Mouse (Mus musculus): ENCODE results near the gene Olfr373.
"Not testable (repeated sequence)": the region's sequence is repeated elsewhere in the genome, so short reads cannot be mapped to it uniquely, and the experiment has no call there.

Olfr373 gene

DNA sequence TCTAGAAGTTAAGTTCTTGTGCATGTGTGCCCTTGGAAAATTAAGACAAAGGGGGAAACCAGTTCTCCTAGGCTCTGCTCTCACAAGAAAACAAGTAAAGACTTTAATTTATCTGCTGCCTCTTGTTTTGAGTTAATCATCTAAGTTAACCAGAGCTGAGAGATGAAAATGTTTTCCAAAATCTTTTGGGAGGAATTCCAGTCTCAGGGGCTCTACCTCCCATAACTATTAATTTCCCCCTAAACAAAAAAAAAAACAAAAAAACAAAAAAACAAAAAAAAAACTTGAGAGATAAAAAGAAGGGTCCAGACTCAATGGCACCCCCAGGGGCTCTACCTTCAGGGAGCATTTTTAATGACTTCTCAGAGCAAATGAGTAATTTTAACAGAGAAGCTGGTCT is at the start of gene Olfr373:
Olfr373 (plus strand) TSS at position 301 of the 400 bp plus-strand sequence.
- not testable (repeated sequence) for DNase-seq (ENCODE audit: low spot score)

DNA sequence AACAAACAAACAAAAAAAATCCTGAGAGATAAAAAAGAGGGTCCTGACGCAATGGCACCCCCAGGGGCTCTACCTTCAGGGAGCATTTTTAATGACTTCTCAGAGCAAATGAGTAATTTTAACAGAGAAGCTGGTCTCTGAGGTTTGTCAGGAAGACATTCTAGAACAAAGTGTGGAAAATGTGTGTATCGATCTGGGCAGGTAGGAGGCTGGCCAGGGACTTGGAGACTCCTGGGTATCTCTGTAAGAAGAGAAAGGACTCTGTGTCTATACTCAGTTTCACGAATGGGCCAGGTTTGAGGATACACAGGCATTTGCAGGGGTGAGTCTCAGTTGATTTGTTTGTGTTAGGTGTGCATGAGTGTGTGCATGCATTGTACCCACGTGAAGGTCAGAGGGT is 42.1 kb upstream of the Olfr373 start, which contains the start of gene Olfr372:
Olfr372 (plus strand) TSS at position 301 of the 400 bp plus-strand sequence.
- not testable (repeated sequence) for DNase-seq (ENCODE audit: low spot score)

DNA sequence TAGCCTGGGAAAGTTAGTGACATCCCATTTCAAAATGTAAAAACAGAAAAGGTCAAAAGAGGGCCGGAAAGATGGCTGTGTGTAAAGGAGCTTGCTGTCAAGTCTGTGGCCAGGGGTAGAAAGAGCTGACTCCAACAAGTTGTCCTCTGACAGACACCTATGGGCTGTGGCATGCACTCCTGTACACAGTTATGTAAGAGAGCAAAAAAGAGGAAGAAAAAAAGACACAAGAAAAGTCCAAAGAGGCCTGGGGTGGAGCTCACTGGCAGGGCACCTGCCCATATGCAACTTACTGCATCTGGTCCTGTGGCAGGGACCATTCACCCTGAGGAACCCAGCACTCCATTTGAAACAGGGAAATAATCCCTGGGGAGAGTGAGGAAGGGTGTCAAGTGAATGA is 40.5 kb upstream of the Olfr373 start:
- no peak for DNase-seq (ENCODE audit: low spot score)

DNA sequence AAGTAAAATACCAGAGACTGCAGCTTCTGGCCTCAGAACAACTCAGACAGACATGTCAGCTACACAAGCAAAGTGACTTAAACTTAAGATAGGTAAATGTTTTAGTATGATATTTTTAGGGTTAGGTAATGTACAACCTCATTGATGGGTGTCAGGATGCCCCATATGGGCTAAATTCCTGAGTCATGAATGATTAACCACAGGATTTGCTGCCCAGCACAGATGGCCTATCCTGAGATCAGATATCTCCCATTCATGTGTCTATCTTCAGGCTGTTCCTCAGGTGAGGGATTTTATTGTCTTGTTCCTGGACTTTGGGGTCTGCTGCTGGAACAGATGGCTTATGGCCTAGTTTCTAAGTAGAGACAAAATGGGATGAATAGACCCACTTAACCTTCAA is 28.3 kb upstream of the Olfr373 start:
- DNase-seq (ENCODE audit: low spot score): not testable (repeated sequence)

DNA sequence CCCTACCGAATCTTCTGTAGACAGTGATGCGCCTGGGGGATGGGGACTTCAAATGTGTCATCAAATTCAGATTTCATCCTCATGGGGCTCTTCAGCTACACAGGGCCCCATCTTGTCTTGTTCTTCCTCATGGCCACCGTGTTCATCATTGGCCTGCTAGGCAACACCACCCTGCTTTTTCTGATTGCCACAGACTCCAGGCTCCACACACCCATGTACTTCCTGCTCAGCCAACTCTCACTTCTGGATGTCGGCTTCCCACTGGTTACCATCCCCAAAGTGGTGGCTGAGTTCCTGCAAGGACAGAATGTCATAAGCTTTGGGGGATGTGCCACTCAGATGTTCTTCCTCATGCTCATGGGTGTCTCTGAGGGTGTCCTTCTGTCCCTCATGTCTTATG is 25.3 kb upstream of the Olfr373 start:
- not testable (repeated sequence) for DNase-seq (ENCODE audit: low spot score)

DNA sequence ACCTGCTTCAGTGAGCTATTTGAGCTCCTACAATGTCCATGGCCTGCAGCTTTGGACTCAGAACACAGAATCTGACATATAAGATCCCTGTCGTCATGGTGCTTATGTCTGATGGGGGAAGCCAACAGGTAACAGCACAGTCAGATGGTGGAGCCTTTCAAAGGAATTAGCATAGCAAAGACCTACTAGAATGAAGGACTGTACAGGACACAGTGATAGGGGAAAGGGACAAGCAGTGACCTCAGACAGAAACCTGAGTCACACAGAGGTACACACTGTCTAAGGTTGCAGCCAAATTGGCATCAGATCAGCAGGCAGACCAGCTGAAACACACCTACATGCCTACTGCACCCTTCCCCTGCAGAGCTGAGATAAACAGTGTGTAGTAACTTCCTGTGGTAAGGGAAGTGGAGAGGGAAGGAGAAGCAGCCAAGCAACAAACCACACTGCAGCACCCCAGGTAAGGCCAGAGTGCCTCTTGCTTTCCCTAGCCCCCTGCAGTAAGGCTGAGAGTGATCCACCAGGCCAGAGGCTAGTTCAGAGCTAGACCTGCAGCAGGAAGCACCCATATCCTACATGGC is 16.1 kb upstream of the Olfr373 start:
- DNase-seq (ENCODE audit: low spot score): not testable (repeated sequence)

DNA sequence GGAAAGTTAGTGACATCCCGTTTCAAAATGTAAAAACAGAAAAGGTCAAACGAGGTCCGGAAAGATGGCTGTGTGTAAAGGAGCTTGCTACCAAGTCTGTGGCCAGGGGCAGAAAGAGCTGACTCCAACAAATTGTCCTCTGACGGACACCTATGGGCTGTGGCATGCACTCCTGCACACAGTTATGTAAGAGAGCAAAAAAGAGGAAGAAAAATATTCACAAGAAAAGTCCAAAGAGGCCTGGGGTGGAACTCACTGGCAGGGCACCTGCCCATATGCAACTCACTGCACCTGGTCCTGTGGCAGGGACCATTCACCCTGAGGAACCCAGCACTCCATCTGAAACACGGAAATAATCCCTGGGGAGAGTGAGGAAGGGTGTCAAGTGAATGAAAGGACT is 1.8 kb downstream of the Olfr373 start:
- no peak for DNase-seq (ENCODE audit: low spot score)

DNA sequence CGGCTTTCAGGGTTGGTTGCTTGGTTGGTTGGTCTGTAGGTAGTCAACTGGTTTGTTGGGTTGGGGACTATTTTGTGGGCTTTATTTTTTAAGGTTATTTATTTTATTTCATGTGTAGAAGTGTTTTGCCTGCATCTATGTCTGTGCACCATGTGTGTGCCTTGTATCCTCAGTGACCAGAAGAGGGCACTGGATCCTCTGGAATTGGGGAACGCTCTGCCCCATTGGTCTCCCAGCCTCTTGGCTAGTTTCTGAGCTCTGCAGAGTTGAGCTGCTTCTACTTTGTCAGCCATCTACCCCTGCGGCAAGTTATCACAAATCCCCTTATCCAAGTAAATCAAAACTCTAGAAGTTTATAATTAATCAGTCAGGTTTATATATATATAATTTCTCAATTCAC is 4.6 kb downstream of the Olfr373 start:
- DNase-seq (ENCODE audit: low spot score): not testable (repeated sequence)

DNA sequence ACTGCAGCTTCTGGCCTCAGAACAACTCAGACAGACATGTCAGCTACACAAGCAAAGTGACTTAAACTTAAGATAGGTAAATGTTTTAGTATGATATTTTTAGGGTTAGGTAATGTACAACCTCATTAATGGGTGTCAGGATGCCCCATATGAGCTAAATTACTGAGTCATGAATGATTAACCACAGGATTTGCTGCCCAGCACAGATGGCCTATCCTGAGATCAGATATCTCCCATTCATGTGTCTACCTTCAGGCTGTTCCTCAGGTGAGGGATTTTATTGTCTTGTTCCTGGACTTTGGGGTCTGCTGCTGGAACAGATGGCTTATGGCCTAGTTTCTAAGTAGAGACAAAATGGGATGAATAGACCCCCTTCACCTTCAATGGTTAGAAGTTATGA is 13.7 kb downstream of the Olfr373 start:
- DNase-seq (ENCODE audit: low spot score): not testable (repeated sequence)

DNA sequence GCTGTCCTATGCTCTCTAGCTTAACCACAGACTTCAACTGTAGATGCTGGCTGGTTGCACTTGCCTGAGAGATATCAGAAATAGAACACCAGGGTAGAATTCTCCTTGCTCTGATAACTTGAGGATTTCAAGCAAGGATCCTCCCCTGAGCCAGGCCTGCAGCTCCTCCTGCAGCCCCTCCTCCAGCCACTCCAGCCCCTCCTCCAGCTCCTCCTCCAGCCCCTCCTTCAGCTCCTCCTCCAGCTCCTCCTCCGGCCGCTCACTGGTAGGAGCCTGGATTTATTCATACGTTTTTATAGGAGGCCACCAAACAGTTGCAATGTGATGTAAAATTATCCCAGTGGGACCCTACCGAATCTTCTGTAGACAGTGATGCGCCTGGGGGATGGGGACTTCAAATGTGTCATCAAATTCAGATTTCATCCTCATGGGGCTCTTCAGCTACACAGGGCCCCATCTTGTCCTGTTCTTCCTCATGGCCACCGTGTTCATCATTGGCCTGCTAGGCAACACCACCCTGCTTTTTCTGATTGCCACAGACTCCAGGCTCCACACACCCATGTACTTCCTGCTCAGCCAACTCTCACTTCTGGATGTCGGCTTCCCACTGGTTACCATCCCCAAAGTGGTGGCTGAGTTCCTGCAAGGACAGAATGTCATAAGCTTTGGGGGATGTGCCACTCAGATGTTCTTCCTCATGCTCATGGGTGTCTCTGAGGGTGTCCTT is 16.6 kb downstream of the Olfr373 start:
- not testable (repeated sequence) for DNase-seq (ENCODE audit: low spot score)

DNA sequence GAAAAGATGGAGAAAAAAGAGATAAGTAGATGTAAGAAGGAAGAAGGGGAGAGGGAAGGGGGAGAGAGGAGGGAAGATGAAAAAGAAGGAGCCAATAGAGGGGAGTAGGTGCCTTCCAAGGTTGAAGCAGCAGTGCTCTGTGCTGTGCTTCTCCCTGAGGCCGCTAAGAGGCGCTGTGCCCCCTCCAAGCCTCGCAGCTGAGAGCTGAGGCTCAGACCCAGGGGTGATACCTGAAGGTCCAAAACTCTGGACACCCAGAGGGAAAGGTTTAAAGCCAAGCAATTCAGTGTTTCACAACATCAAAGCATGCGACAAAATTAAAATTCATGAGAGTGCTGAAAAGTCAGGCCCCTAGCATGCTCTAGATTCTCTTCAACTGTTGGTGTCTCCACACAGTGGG is 22.2 kb downstream of the Olfr373 start:
- no peak for DNase-seq (ENCODE audit: low spot score)

DNA sequence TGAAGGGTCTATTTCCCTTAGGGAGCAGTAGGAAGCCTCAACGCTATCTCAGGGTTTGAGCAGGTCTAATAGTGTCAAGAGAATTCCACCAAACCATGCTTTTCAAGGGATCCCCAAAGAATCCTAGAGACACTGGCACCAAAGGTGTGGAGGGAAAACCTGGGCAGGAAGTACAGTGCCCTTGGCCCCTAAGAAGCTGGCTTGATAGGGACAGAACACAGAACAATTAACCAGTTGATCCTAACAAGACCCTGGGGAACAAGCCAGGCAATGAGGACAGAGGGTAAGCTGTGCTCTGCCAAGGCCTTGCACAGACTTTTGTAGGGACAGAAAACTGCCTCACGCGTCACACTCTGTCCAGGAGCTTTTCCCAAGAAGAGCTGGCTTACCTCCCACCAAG is 23.8 kb downstream of the Olfr373 start, which contains the start of gene Olfr374:
Olfr374 (plus strand) TSS at position 301 of the 400 bp plus-strand sequence.
- no peak for DNase-seq (ENCODE audit: low spot score)

DNA sequence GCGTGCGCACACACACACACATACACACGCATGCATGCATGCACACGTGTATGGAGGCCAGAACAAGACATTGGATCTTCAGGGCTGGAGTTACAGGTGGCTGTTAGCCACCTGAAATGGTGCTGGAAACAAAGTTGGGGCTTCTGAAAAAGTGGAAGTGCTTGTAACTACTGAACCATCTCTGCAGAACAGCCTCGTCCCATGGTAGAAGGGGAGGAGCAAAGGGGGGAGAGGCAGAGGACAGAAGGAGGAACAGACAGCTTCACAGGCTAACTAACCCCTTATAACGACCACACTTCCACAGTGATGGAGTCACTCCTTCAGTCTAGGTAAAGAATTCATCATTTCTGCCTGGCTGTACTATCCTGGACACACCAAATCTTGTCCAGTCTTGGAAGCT is 27.9 kb downstream of the Olfr373 start:
- DNase-seq (ENCODE audit: low spot score): no peak

DNA sequence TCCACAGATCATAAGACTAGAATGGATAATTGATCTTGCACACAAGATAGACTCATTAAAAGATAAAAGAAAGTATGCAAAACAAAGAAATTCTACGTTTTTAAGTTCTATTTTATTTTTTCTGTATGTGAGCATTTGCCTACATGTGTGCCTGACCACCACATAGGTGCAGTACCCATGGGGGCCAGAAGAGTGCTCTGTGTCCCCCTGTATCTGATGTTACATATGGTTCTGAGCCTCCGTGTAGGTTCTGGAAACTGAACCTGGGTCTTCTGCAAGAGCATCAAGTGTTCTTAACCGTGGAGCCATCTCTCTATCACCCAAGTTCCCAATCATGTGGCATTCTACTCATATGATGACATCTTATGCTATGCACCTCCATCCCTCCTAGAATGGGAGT is 29.5 kb downstream of the Olfr373 start:
- no peak for DNase-seq (ENCODE audit: low spot score)

DNA sequence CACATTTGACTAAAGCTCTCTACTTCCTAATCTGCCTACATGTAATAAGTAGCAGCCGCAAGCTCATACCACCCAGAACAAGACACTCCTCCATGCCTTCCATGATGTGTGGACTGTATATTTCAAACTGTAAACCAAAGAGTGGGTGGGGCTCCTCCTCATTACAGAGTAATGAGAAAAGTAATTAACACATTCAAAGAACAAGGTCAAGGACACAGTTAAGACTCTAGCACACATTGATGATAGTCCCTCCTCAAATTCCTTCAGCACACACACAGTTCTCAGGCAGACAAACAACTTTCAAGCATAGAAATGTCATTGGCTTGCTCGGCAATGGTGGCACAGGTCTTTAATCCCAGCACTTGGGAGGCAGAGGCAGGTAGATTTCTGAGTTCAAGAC is 32.2 kb downstream of the Olfr373 start:
- no peak for DNase-seq (ENCODE audit: low spot score)

DNA sequence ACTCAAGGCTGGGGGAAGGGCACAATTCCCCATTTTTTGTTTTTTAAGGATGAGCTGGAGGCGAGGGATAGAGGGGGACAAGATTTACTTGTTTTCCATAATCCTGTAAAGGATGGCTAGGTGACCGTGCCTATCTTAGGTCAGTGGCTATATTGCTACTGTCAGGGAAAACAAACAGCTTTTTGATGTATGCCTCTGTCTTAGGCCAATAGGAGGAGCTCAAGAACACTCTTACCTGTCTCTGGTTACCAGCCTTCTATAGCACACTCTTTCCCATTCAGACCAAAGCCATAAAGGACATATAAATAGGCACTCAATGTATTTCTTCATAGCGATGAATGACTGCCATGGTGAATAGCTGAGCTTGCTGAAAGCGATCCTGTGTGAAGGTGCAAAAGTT is 35.6 kb downstream of the Olfr373 start:
- no peak for DNase-seq (ENCODE audit: low spot score)

DNA sequence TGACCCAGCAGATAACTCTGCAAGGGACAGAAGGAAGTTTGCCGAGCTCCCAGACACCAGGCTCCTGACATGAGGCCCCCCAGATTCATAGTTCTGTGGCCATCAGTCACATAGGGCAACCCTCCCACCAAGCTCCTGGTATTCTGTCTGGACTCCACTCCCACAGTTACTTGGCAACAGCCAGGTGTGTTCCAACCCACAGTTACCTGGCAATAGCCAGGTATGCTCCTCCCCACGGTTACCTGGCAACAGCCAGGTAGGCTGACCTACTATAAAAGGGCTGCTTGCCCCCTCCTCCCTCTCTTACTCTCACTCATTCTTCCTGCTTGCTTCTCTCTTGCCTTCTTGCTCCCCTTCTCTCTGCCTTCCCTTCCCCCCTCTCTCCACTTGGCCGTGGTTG is 38.5 kb downstream of the Olfr373 start:
- DNase-seq (ENCODE audit: low spot score): not testable (repeated sequence)

DNA sequence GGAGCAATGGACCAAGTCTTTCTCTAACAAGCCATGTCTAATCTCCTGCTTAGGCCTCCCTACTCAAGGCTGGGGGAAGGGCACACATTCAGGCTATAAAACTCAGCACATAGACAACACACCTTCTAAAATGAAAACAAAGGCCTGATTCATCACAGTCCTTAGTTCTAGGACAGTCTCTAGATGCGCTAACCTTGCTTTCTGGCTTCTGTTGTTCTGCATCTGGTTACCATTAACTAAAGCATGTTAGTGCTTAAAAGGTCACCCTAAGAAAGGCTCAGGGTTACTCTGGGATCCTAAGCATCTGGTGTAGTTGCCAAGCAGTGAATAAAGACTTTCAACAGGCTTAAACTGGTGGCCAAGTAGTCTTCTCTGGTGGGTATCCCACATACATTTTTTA is 39.0 kb downstream of the Olfr373 start:
- no peak for DNase-seq (ENCODE audit: low spot score)

DNA sequence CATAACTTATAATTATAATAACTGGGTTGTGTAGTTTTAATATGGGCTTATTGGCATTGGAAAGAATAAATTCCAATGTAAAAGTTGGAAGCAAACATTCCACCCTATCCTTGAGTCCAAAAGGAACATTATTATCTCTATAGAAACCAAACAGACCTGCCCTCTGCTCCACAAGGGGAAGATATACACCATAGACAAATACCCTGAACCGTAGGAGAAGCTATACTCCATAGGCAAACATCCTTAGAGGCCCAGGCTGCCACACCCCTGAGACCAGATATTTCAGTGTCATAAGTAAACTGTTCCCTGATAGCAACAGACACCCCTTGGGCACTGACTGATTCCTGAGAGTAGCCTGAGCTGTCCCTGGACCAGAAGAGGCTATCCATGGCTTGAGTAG is 44.9 kb downstream of the Olfr373 start:
- no peak for DNase-seq (ENCODE audit: low spot score)

DNA sequence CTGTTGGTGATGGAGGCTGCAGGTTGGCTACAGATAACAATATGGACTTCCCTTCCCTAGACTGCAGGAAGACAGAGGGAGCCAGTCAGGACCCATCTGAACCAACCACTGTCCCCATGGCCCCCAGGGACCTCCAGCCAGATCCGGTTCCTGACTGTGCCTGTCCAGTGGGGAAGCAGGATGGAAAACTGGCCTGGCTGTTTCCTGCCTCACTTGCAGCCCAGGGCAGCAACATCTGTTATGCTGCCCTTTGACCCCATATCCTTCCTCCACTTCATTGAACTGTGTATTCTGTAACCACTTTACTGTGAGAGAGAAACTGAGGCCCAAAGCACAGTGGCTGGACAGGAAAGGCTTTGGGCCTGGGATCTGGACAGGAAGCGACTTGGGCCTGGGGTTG is 48.3 kb downstream of the Olfr373 start:
- no peak for DNase-seq (ENCODE audit: low spot score)

DNA sequence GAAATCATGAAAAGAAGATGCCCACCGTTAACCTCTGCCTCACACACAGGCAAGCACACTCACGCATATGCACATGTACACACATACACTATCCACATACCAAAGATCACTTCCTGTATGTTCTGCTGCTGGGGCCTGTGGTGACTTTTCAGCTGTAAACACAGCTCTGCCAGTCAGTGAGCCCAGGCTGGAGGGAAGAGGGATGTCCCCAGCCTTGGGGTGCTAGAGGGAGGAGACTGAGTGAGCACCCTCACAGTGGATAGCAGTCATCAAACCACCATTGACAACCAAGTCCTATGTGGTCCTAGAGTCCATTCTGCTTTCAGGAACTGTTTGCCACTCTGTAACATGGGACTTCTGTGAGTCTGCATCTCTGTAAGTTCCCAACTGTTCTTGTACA is 48.9 kb downstream of the Olfr373 start:
- DNase-seq (ENCODE audit: low spot score): no peak

DNA sequence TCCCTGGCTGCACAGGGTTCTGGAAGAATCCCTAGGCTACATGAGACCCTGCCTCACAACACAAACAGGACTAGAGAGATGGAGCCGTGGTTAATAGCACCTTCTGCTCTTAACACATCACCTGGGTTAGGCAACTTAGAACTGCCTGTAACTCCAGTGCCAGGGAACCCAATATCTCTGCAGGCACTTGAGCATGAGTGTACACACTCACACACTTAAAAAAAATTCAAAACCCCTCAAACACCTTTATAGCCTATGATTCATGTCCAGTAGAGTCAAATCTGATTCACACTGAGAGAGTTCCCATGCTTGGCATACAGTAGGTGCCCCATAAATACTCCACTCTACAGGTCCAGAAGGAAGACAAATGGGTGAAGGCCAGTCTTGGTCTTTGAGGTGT is 49.4 kb downstream of the Olfr373 start:
- no peak for DNase-seq (ENCODE audit: low spot score)

DNA sequence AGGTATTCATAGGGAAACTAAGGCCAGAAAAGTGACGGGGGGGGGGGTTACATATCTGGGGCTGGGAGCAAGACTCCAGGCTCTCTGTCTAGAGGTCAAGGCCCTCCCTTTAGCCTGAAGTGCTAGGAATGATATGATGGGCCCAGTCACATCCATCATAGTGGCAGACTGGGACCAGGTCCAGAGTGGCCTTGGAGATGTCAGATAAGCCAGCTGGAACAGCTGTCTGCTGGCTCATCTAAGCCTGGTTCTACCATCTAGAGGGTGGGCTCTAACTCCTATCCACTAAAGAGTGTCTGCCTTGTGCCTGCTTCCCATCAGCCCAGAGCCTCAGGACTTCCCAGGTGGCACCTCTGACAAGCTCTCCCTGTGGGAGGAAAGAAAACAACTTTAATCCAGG is 49.9 kb downstream of the Olfr373 start:
- no peak for DNase-seq (ENCODE audit: low spot score)

DNA sequence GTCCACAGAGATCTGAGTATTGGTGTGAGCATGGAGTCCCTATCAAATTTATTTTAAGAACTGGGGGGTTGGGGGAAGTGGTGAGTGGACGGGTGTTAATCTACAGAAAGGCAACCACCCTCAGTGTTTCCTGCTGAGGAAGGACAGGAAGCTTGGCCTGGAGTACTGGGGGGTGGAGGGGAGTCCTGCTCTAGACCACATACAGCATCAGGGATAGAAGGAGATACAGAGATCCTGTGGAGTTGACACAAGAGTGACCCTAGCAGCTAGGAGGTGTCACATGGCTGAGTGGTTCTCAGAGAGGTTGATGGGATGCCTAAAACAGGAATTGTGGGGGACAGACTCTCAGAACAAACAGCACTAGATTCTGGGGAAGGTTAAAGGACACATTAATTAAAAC is 50.5 kb downstream of the Olfr373 start:
- no peak for DNase-seq (ENCODE audit: low spot score)
